Mouse (Mus musculus): ENCODE data around the gene Siah3.
A peak's percentile ranks its signal among the peaks of the same experiment; 100 is the strongest.

Siah3 gene

GRCm38 (mm10) chr14:75519668-75520067, 63.9 kb downstream of the Siah3 start:
- DNase-seq (ENCODE audit: low spot score in 2 of 2), result no peak

- no peak for DNase-seq (ENCODE audit: low spot score in 2 of 2)
These were observed 68.9 kb downstream of the Siah3 start for GRCm38 (mm10) chr14:75524648-75525047.

DNA sequence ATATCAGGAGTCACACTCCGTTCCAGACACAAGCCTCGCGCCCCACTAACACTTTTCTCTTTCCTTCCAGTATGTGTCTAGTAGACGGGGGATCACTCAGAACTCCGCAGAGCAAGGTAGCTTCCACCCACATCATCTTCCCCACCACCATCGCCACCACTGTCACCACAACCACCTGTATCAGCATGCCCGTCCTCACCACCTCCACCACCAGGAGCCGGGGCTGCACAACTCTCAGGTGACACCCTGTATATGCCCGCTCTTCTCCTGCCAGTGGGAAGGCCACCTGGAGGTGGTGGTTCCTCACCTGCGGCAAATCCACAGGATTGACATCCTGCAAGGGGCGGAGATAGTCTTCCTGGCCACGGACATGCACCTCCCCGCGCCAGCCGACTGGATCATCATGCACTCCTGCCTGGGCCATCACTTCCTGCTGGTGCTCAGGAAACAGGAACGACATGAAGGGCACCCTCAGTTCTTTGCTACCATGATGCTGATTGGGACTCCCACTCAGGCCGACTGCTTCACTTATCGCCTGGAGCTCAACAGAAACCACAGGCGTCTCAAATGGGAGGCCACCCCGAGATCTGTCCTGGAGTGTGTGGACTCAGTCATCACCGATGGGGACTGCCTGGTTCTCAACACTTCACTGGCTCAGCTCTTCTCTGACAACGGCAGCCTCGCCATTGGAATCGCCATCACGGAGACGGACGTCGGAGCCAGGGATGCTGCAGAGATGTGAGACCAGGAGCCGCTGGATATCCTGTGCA, 69.8 kb downstream of the Siah3 start:
- no peak for DNase-seq (ENCODE audit: low spot score in 2 of 2)

GRCm38 (mm10) chr14:75527464-75528190, 71.8 kb downstream of the Siah3 start:
- peak; percentile 55 to 67 for DNase-seq (ENCODE audit: low spot score in 2 of 2)

- no peak for DNase-seq (ENCODE audit: low spot score in 2 of 2)
These were observed 75.1 kb downstream of the Siah3 start for GRCm38 (mm10) chr14:75530815-75531353.

- no peak for DNase-seq (ENCODE audit: low spot score in 2 of 2)
These were observed 83.4 kb downstream of the Siah3 start for GRCm38 (mm10) chr14:75539205-75539604.

GRCm38 (mm10) chr14:75540216-75540995, 84.6 kb downstream of the Siah3 start:
- DNase-seq (ENCODE audit: low spot score in 2 of 2), result no peak

DNA sequence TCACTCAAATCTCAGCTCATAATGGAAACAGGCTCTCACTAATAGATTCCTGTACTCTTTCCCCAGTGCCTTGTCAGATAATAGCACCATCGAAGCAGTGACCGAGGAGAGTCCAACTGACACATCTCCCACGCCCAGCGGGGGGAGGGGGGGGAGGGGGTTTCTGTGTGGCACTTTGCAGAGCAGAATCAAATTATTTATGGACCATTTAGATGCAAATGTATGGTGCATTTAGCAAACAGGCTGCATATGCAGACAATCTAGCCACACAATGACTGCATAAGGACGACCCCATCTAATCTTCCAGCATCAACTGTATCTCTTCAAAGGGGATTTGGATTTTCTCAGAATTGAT, 85.2 kb downstream of the Siah3 start:
- no peak for DNase-seq (ENCODE audit: low spot score in 2 of 2)

- DNase-seq (ENCODE audit: low spot score in 2 of 2), result no peak
These were observed 85.9 kb downstream of the Siah3 start for GRCm38 (mm10) chr14:75541731-75542130.

GRCm38 (mm10) chr14:75561577-75562331, 106.0 kb downstream of the Siah3 start:
- no peak for DNase-seq (ENCODE audit: low spot score in 2 of 2)

GRCm38 (mm10) chr14:75565534-75566140, 109.9 kb downstream of the Siah3 start:
- DNase-seq (ENCODE audit: low spot score in 2 of 2), result peak in 1 of 2 experiments; percentile 37

DNA sequence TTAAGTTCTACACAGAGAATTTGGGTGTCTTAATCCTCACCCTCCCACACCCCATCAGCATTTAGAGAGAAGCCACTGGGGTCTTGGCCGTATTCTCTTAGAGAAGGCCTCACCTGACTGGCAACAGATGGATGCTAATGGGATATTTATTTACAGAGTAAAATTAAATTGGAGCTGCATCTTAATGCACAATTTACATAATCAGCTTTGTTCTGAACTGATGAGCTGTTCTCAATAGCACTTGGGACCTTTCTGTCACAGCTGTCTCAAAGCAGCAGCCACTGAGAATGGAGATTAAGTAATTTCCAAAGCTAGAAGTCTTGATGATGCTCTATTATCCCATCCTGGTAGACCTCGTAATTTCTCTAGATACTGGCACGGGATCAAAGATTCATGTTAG, 110.5 kb downstream of the Siah3 start:
- DNase-seq (ENCODE audit: low spot score in 2 of 2), result no peak

- no peak for DNase-seq (ENCODE audit: low spot score in 2 of 2)
These were observed 123.2 kb downstream of the Siah3 start for GRCm38 (mm10) chr14:75579010-75579409.
